Mouse (Mus musculus) cerebellum, postnatal 36 days (tissue): ENCODE results near the gene Lrrc10b.

ENCODE experiments used
- DNase-seq, 2 experiments: peaks; one replicate each; pipeline ENCODE4 v3.0.0; 2021 to 2022; ENCODE audit warnings: mixed read lengths in 2 of 2

The Lrrc10b gene

DNA sequence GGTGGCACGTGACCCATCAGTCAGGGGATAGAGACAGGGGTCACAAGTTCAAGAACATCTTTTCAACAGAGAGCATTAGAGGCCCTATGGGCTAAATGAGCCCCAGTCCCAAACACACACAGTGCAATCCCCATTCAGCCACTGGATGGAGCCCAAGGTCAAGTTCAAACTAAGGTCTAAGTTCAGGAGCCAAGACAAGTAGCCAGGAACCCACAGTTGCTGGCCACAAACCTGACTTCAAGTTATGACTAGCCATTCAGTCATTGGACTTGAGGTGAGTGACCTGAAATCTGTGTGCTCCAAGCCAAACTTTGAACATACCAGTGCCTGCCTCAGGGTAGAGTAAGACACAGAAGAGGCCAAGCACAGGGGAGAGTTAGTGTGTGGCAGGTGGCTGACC lies 19.8 kb downstream of the Lrrc10b start:
- DNase-seq, result no peak

DNA sequence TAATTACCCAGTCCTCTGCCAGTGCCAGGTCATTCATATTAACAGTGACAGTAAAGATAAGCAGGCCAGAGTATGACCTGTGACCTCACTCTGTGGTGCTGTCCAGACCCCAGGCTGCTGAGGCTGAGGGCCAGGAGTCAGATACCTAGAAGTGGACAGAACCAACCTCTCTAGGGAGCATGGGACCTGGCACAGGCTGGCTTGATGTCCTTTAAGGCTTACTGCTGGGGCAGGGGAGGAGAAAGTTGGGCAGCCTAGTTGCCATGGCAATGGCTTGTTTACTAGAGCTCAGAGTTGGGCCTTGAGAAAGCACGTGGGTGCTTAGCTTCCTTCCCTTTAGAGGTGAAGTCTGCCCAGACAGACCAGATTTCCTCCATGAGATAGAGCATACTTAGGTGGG lies 20.5 kb downstream of the Lrrc10b start:
- no peak for DNase-seq

DNA sequence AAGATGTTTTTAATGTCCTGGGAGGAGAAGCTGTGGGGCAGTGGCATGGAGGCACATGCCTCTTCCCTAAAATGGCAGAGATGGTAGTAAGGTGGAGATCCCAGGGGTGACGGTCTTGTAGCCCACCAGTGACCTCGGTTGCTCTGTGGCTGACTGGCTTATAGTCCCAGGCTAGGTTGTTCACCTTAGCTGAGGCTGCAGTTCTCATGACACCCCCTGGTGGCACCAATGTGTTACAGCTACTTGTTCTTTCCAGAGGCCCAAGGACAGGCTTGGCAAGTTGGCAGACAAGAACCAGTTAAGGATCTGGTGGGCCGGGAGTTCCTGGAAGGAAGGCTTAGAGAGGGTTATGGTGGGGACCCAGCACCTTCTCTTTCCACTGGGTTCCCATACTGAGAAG lies 21.4 kb downstream of the Lrrc10b start:
- DNase-seq, result peak; percentile 84 to 87

DNA sequence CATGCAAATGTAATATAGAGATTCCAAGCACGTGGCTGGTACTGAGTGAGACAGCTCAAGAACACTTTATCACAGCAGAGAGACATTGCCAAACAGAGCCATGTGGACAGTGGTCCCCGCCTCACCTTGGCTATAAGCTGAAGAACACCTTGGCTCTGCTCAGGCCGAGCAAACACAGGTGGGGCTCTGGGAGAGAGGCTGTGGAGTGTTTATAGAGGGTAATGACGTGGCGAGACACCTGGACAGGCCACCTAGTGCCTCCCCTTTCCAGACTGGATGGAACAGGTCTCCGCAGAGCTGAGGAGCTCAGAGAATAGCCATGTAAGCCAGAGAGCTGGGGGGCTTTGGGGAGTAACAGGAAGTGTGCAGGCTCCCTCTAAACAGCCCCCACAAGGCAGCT lies 22.3 kb downstream of the Lrrc10b start:
- DNase-seq, result no peak

DNA sequence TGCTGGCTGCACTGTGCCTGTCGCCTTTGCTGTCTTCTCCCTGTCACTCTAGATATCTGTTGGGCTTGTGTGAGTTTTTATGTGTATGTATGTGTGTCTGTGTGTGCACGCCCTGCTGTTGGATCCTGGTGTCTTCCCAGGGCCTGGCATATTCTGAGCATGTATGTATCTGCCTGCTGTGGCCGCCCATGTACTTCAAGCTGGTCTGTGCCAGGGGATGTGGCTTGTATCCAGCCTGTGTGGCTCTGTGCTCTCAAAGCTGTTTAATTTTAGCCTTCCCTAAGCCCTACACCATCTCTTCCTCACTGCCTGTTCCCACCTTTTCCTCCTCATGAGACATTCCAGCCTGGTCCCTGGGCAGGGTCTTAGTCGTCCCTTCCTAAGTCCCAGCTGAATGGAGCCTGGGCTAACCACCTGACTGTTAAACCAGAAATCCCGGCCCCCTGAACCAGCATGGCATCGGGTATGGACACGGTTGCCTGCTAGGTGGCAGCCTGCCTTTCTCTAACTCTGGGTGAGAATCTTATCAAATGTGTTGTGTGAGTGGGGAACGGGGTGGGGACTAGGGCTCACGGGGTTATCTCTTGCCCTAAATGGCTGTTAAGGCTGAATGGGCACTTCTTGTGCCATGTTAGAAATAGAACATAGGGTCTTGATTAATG lies 23.3 kb downstream of the Lrrc10b start:
- DNase-seq, result peak; percentile 49 to 59

DNA sequence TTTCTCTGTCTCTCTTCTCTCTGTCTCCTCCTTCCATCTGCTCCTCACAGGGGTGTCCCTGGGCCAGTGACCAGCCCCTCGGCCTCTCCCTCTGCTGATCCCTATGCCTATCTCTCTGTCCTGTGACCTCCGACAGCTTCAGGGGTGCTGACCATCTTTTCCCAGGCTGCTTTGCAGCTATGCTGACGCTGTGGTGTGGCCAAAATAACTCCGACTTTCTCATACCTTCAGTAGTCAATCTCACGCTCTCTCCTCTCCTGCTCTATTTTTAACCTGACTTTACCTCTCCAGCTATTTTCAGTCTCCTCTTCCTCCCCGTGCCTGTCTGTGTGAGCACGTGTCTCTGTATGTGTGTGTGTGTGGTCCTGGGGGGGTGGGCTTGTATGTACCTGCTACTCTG lies 24.0 kb downstream of the Lrrc10b start:
- no peak for DNase-seq

DNA sequence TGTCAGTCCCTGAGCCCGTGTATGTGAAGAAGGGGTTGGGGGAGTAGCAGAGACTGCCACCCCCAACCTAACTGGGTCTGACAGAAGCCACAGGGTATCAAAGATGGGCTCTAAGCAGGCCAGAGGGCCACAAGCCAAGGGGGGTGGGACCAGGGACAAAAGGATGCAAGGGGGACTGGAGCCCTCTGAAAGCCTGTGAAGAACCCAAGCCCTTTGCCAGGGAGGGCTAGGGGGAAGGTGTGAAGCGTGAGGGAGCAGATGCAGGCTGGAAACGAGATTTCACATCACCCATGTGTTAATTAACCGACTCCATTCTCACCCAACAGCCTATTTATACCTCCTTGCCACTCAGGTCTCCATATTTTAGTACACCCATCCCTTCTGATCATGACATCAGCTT lies 25.4 kb downstream of the Lrrc10b start:
- DNase-seq, result no peak

DNA sequence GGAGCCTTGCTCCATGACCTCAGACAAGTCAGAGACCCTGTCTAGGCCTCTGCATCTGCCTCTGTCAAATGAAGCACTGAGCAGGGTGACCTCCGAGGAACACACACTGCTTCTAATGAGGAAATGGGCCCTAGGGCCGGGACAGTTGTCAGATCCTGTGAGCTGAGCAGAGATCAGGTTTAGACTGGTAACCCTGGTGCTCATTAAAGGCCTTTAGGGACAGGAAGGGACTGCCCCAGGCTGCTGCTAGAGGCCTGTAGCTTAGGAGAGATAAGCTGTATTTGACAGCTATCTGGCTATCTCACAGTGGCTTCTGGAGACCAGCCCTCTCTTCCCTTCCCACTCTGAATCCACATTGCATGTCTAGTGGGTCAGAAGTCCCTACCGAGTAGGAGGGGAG lies 25.9 kb downstream of the Lrrc10b start:
- DNase-seq, result no peak

DNA sequence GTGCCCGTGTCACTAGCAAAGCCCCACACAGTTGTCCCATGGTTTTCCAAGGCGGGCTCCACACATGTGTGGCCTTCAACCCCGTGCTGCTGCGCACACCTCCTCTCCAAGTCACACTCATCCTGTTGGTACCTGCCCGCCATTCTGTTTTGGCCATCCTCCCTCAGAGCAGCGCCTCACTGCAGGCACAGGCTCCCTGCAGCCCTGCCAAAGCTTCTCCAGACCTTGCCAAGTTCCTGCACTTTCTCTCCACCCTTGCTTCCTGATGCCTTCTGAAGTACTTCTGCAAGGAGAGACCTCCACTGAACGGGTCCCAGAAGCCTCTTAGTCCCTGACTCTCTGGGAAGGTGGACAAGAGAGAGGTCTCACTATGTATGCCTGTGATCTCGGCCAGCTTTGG lies 27.9 kb downstream of the Lrrc10b start:
- DNase-seq, result peak; percentile 53

DNA sequence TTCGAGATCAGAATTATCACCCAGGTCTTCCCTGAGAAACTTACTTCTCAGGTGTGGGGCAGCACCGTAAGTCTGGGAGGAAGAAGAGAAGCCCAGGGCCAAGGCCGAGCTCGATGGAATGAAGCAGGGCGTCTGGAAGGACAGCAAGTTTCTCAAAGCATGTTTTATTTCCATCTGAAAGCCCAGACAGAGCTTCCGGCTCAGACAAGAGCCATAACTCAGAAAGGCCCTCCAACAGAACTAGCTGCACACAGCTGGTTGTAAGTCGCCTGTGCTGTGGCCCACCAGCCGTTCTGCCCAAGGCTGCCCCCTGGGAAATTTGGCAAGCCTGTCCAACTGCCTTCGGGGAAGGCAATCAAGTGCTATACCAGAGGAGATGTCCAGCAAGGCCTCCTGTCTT lies 29.8 kb downstream of the Lrrc10b start:
- DNase-seq, result no peak

DNA sequence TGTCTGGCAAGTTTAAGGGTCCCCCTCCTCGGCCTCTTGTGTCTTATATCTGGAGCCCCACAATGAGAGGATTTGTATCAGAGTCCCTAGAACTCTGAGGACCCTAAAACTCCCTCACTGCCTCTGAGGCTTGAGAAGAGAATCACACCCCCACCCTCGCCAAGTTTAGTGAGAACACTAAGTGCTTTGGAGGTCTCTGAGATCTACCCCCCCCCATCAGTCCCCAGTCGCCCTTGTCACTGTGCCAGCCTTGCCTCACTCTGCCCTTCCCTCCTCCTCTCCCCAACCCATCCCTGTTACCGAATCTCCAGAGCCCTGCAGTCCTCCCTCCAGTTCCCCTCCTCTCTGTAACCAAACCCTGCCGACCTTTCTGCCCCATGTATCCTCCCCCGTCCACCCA lies 30.5 kb downstream of the Lrrc10b start:
- no peak for DNase-seq

DNA sequence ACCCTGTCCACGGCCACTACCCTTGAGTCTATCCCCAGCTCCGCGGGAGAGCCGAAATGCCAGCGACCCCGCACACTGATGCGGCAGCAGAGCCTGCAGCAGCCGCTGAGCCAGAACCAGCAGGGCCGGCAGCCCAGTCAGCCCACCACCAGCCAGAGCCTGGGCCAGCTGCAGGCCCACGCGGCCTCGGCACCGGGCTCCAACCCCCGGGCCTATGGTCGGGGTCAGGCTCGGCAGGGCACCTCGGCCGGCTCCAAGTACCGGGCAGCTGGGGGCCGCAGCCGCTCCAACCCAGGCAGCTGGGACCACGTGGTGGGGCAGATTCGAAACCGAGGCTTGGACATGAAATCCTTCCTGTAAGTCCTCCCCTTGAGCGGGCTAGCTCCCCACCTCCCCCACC lies 31.0 kb downstream of the Lrrc10b start:
- no peak for DNase-seq

DNA sequence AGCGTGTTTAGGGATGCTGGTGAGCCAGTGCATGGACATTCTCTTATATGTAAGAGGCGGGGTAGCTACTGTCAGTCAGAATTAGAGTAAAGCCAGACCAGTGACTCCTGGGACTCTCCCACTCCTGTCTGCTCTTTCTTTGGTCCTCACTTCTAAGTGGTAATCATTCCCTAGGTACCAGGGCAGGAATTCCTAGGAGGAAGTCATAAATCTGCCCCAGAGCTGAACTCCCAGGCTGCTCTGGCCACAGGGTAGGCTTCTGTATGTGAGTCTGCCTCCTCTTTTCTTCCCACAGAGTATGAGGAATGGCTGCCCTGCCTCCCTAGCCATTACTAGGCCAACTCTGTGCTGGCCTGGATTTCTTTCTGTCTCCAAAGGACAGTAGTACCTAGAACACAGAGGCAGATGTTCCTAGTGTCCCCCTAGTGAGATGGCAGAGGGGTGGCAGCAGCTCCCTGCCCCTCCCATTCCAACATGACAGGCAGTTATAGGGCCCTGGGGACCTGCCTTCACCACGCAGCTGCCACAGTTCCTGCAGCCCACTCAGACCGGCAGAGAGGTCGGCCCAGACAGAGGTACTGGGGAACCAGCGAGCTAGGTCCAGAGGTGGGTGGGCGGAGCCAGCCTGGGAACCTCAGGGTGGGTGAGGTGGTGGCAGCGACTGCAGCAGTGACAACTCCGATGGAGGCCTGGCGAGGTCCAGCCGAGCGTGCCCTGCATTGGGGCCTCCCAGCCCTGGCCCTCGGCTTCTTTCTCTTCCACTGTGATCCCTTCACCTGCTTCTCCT lies 31.6 kb downstream of the Lrrc10b start:
- DNase-seq, result no peak

DNA sequence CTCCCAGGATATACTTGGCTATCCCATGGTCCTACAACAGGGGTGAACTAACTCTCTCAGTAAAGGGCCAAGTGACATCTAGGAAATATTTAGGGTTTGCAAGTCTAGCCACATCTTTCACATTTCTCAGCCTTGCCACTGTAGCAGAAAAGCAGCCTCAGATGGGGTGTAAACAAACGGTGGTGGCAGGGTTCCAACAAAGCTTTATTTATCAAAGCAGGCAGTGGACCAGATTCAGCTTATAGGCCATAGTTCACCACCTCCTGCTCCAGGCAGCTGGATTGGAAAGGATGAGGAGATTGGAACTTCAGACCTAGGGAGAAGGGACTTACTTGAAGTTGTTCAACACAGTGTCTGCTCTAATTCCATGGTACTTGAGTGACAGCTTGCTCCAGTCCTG lies 32.5 kb downstream of the Lrrc10b start:
- DNase-seq, result no peak

DNA sequence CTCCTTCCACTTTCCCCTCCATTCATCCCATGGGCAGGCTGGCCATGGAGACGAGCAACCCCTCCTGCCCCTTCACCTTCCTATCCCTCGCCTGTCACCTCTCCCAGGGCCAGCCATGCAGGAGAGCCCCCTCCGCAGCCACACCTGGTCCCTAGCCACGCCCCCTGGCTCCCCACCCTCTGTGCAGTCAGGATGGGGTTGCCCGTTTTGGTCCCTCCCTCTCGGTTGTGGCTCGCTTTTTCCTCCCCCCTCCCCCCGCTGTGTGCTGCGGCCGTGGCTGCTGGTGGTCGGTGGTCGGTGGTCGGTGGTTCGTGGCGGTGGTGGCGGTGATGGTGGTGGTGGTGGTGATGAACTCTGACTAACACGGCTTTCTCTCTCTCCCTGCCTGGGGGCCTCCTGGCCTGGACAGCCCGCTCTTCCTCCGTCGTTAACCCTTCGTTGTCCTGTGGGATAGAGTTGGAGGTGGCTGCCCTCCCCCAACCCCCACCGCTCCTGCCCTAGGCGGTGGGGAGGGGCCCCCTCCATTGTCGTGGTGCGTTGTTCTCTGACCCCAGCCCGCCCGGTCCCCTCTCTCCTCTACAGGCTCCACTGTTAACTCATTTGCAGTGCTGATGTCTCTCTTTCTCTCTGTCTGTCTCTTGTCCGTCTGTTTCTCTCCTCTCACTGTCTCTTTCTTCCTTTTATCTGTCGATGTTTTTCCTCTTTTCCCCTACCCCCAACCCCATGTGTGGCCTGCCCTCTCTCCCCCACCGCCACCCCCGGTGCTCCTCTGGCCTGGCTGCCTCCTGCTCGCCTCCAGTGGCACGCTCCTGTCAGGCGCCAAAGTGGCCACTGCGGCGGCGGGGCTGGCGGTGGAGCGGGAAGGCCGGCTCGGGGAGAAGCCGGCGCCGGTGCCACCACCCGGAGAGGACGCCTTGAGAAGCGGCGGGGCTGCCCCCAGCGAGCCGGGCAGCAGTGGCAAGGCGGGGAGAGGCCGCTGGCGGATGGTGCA lies 35.0 kb downstream of the Lrrc10b start:
- no peak for DNase-seq

DNA sequence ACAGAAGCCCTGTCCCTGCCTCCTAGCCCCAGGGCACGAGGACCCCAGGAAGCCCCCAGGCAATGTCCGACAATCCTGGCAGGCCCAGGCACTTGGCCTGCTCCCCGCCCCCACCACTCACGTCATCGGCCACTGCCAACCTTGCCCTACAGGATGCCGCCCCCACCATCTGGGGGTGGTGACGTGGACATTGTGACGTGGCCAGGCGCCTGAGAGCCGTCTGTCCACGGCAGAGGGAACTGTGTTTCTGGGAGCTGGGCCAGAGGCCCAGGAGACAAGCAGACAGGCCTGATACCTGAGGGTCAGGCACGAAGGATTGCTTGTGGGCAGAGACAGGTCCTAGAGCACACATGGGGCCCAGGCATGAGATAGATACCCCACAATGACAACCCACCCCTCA lies 39.8 kb downstream of the Lrrc10b start:
- peak; percentile 95 to 97 for DNase-seq

DNA sequence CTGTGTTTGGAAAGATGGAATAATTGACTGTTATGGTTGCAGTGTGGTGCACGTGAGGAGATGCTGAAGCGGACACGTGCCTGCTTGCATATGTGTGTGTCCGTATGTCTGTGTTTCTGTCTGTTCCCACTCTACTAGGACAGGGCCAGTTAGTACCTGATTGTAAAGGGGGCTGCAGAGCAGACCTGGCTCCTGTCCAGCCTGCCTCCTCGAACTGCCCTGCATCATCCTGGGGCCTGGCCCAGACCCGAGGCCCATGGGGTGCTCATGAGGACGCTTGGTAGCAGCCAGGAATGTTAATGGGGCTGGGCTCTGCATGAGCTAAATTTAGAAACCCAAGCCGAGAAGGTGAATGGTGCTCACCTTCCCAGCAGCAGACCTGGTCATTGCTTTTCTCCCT lies 40.4 kb downstream of the Lrrc10b start:
- peak; percentile 68 to 79 for DNase-seq

DNA sequence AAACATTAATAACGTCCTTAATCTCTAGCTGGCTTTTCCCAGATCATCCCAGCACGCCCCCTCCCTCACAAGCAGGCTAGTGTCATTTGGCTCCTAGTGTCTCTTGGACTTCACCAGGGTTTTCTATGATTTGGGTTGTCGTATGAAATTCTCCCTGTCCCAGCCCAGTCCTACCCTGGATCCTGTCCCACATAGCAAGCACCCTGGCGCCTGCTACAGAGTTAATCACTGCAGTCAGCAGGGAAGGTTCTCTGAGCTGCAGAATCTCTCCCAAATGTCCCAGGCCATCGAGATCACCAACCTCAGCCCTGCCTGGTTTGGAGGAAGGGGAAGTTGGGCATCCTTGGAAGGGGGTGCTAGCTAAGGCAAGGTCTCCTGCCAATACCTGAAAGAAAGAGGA lies 41.8 kb downstream of the Lrrc10b start:
- DNase-seq, result no peak

DNA sequence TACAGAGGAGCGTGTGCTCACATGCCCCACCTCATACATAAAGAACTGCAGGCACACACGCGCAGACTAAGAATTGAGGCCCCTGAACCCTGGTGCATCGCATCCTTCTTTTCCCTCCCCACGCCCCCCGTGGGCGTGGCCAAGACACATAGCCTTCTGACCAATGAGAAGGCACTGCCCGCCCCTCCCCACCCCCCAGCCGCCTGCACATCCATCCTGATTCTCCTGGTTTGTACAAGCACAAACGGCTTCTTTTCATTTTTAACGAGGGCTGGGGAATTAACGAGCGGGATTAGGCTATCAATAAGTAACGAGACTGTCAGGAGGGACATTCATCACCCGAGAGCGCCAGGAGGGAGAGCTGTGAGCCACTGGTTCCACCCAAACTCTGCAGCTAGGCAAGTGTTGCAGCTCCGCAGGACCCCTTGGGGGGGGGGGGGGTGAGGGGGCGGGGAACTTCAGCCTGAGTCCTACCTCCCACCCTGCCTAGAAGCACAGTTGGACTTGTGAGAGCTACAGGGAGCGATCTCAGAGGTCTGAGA lies 43.5 kb downstream of the Lrrc10b start:
- no peak for DNase-seq
